In genomic region chr2:146320666-146321065, GRCm38 (mm10) we compare ENCODE assay signal across 15 mouse cellular contexts.
"Had no signal": no experiment of that assay in that cellular context is flagged by ENCODE, and none has a peak within 500 bp of the region (broad histone marks: within the 10 kb centered on the region; RNA-seq: fewer than 3 reads in every experiment).

No protein-coding gene starts in this region.

- H3K27ac ChIP-seq: neural tube, embryonic 12.5 days; neural tube, embryonic 13.5 days; neural tube, embryonic 15.5 days; stomach, embryonic 15.5 days had no signal

- DNase-seq: retina, postnatal 1 day; right cerebral cortex, adult 18-20 months; right cerebral cortex, postnatal 14 days; right cerebral cortex, postnatal 25 days; spleen, adult 18-20 months; thymus, adult 18-20 months; thymus, adult 2 months; thymus, postnatal 14 days; thymus, postnatal 25 days; thymus, postnatal 36 days; thymus, postnatal 4 days had no signal

- H3K9me3 ChIP-seq: neural tube, embryonic 12.5 days; neural tube, embryonic 13.5 days; neural tube, embryonic 15.5 days; stomach, embryonic 15.5 days had no signal

- H3K4me3 ChIP-seq: neural tube, embryonic 12.5 days; neural tube, embryonic 13.5 days; neural tube, embryonic 15.5 days; stomach, embryonic 15.5 days had no signal

- H3K27me3 ChIP-seq: neural tube, embryonic 12.5 days; neural tube, embryonic 13.5 days; neural tube, embryonic 15.5 days; stomach, embryonic 15.5 days had no signal

- H3K36me3 ChIP-seq: neural tube, embryonic 12.5 days; neural tube, embryonic 13.5 days; stomach, embryonic 15.5 days had no signal

- H3K4me2 ChIP-seq: neural tube, embryonic 12.5 days; neural tube, embryonic 13.5 days; neural tube, embryonic 15.5 days; stomach, embryonic 15.5 days had no signal

- H3K9ac ChIP-seq: neural tube, embryonic 12.5 days; neural tube, embryonic 13.5 days; neural tube, embryonic 15.5 days; stomach, embryonic 15.5 days had no signal

- H3K4me1 ChIP-seq: stomach, embryonic 15.5 days had no signal
